14 mouse cellular contexts compared by ENCODE assay signal in genomic region chr17:53596941-53597790, GRCm38 (mm10). TPM values are rescaled to one million over a fixed set of nuclear protein-coding genes. Genes with fewer than 3 reads are reported as not detected.
DNase-seq lines count a peak whose midpoint lies in the region; ATAC-seq and TF ChIP-seq lines count a peak whose summit lies in the region.
"Had no signal": no experiment of that assay in that cellular context is flagged by ENCODE, and none has a peak within 500 bp of the region (broad histone marks: within the 10 kb centered on the region; RNA-seq: fewer than 3 reads in every experiment).

No protein-coding gene starts in this region.

- H3K9me3 ChIP-seq in kidney, embryonic 15.5 days (replicated peaks) = no peaks in the 10 kb centered on the region
- H3K9me3 ChIP-seq: embryonic facial prominence, embryonic 12.5 days; heart, embryonic 10.5 days had no signal

- H3K27me3 ChIP-seq in kidney, embryonic 15.5 days = no peaks in the 10 kb centered on the region
- H3K27me3 ChIP-seq: embryonic facial prominence, embryonic 12.5 days had no signal

- peak overlapping the region; percentile 70 for H3K27ac ChIP-seq in gastrocnemius, adult 2 months
- no peak overlapping the region for H3K27ac ChIP-seq in kidney, embryonic 15.5 days
- H3K27ac ChIP-seq: embryonic facial prominence, embryonic 12.5 days had no signal

- WGBS in kidney, embryonic 15.5 days = 67% methylated on average over 11 of the region's 11 CpGs

- intact Hi-C loops in gastrocnemius, adult 2 months (cut with DNase I) = no loop called here
- intact Hi-C loops in gastrocnemius, postnatal 36 days (cut with DNase I) = no loop called here

- DNase-seq in gastrocnemius, adult 2 months = no peak
- no peak for DNase-seq in gastrocnemius, postnatal 36 days
- no peak for DNase-seq in kidney, adult 8-10 months
- DNase-seq in 3T3-L1 (ENCODE audit: low read depth, low spot score) = peak; percentile 48
- peak; percentile 64 for DNase-seq in ZHBTc4 (ENCODE audit: low read depth, low spot score)
- no peak for DNase-seq in adrenal gland, postnatal 4 days (ENCODE audit: low spot score in 2 of 2)
- no peak for DNase-seq in right cerebral cortex, adult 2 months (ENCODE audit: low spot score in 2 of 2)
- DNase-seq: cerebellum, adult 8-10 months; thymus, adult 2 months had no signal

- no peaks in the 10 kb centered on the region for H3K36me3 ChIP-seq in kidney, embryonic 15.5 days
- H3K36me3 ChIP-seq: embryonic facial prominence, embryonic 12.5 days; heart, embryonic 10.5 days had no signal

- no peak overlapping the region for H3K4me2 ChIP-seq in kidney, embryonic 15.5 days
- H3K4me2 ChIP-seq: embryonic facial prominence, embryonic 12.5 days had no signal

- TF ChIP-seq CTCF in gastrocnemius, adult 2 months (IDR thresholded peaks at IDR 0.05) = no peak

- H3K4me1 ChIP-seq in kidney, embryonic 15.5 days = 0 out of 2 replicates have a peak, but pooled peaks cover 3% of the 10 kb centered on the region

- H3K9ac ChIP-seq in kidney, embryonic 15.5 days = no peak overlapping the region
- H3K9ac ChIP-seq: embryonic facial prominence, embryonic 12.5 days had no signal

- H3K4me3 ChIP-seq in gastrocnemius, adult 2 months = no peak overlapping the region
- H3K4me3 ChIP-seq in kidney, embryonic 15.5 days (replicated peaks) = no peak overlapping the region
- H3K4me3 ChIP-seq: embryonic facial prominence, embryonic 12.5 days; heart, embryonic 10.5 days had no signal

- ATAC-seq in kidney, embryonic 15.5 days (replicated peaks; ENCODE audit: low FRiP score) = peak; percentile 74

RNA-seq across cellular contexts. Expression of gene Kat2b, which starts 30.5 kb away (rescaled TPM):
- 10 to 100 TPM; 65.7 to 70.4 TPM for total RNA-seq in gastrocnemius, adult 2 months (2021)
- 10 to 100 TPM; 50.9 to 62.0 TPM for total RNA-seq in gastrocnemius, postnatal 36 days (2021)
- 3.8 and 4.4 TPM in 2 replicates for polyA plus RNA-seq in kidney, embryonic 15.5 days (2015; fragmentation: Nextera tagmentation; extraction: Ambion mirVana)
- total RNA-seq in adrenal gland, postnatal 4 days (2021) = 10 to 100 TPM; 68.5 to 76.6 TPM

RNA-seq across cellular contexts. Expression of gene Pp2d1, which starts 57.9 kb away (rescaled TPM):
- total RNA-seq in gastrocnemius, adult 2 months (2021) = not detected
- not detected for total RNA-seq in gastrocnemius, postnatal 36 days (2021)
- polyA plus RNA-seq in kidney, embryonic 15.5 days (2015; fragmentation: Nextera tagmentation; extraction: Ambion mirVana) = 0.17 and 0.21 TPM in 2 replicates
- not detected for total RNA-seq in adrenal gland, postnatal 4 days (2021)
- total RNA-seq: adrenal gland, postnatal 36 days had no signal
- polyA plus RNA-seq: spleen, adult 2 months; thymus, adult 2 months had no signal

Comparison
In these comparisons a context has a peak if more than half of its experiments do, and no peak if none do; other contexts are left out.
1. DNase-seq: peak in 3T3-L1 (single experiment) and ZHBTc4 (single experiment); none in gastrocnemius, adult 2 months (single experiment), gastrocnemius, postnatal 36 days (0 of 2), kidney, adult 8-10 months (0 of 2), adrenal gland, postnatal 4 days (0 of 2) and right cerebral cortex, adult 2 months (0 of 2).